Mouse (Mus musculus) cerebellum, adult 9-10 months (tissue): ENCODE data around the gene Prl3c1.
"Not testable (repeated sequence)": the region's sequence is repeated elsewhere in the genome, so short reads cannot be mapped to it uniquely, and the experiment has no call there.

Experiments
- DNase-seq: peaks from one replicate; pipeline ENCODE4 v3.0.0; 2022

Gene Prl3c1

DNA sequence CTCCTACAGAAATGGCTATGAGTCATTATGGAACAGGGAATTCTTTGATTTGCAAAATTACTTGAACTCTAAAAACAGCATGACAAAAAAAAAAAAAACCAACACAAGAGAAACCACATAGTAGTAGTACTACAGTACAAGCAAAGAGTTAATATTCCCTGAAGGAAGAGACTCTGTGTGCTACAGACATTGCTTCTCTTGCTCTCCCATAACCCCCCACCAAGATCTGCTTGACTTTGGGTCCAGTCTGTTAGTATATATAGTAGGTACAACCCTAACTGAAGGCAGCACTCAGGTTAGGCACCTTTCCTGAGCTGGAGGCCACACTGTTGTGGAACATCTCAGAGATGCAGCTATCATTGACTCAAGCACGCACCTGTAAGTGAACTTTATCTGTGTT, at the start of gene Prl3c1:
Prl3c1 (plus strand) TSS at position 301 of the 400 bp plus-strand sequence.
- no peak for DNase-seq

DNA sequence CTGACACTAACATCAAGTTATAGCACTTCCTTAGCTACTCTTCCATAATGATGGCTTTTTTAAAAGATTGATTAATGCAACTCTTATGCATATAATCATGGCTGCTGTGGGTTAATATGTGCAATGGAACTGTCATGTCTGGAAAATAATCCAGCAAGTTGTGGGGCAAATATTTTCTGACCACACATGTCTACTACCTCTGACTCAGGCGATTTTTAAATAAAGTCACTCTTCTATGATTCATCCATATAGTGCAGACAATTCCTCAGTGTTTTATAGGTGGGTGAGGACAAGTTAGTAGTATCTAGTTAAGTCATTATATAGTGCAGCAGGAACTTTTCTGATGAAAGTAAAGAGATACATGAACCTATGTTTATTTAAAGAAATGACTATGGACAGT, 48.2 kb upstream of the Prl3c1 start:
- no peak for DNase-seq

DNA sequence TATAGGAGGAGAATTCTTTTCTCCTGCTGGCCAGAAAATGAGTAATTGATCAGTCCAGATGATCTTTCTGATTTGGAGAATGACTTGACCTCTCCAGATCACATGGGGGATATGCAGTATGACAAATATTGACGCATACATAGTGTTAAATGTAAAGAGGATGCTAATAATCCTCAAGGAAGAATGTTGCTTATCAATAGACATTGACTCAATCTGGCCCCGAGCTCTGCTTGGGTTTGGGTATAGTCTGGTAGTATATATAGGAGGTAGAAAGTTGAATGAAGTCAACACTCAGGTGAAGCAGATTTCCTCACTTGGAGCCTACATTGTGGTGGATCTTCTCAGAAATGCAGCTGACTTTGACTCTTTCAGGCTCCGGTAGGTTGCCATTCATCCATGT, 40.0 kb upstream of the Prl3c1 start, which contains the start of gene Prl3d3:
Prl3d3 (plus strand) TSS at position 301 of the 400 bp plus-strand sequence.
- DNase-seq = not testable (repeated sequence)

GRCm38 (mm10) chr13:27241547-27241946, 45.1 kb downstream of the Prl3c1 start, which contains the start of gene Prl3b1:
Prl3b1 (plus strand) TSS chr13:27241847.
- no peak for DNase-seq
